Mouse (Mus musculus) gastrocnemius, postnatal 14 days (tissue): ENCODE measurements around the gene Magi2. TPM values are rescaled to one million over a fixed set of nuclear protein-coding genes. Genes with fewer than 3 reads are reported as not detected.

Source experiments
- DNase-seq: peaks from one replicate; pipeline ENCODE4 v3.0.0; 2021; ENCODE audit warnings: mixed read lengths
- intact Hi-C: fragments of 180-260 bp; cut with DNase I; formaldehyde crosslinking; loops from one replicate; pipeline ENCODE4 v1.15.1; 2025; ENCODE audit warnings: low total_unique reads
- total RNA-seq, 2 experiments: library from RNA; stranded (reverse); gene quantifications; 2 replicates each; pipeline ENCODE4 v1.2.3; 2021

Gene Magi2
- total RNA-seq, 2 experiments from 2014 or later: 2.1 to 3.6 TPM

GRCm38 (mm10) chr5:20607503-20607902, 1380.7 kb downstream of the Magi2 start:
- DNase-seq: no peak
- intact Hi-C loops: no loop called here

DNA sequence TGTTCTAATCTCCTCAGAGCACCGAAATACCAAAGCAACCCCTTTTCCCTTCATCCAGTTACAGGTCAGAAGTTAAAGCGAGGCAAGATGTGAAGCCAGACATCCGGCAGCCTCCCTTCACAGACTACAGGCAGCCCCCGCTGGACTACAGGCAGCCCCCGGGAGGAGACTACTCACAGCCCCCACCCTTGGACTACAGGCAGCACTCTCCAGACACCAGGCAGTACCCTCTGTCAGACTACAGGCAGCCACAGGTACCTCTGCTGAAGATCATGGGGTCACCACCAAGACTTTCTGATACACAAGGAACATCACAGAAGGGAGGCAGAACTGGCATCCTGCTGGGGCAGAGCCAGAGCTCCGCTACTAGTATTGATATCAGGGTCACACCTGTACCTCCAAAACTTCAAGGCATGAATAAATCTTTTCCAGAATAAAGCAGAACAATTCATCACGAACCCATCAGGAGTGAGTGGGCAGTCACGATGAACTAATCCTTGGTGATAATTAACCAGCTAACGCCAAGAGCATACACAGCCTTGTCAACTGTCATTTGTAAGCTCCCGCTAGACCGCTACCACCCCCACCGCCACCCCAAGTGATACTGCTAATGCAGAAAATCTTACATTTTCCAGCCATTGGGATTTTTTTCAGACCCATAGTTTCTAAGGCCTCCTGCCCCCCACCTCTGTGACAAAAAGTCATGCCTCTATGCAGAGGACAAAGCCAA, 1382.5 kb downstream of the Magi2 start:
- intact Hi-C loops: no loop called here
- no peak for DNase-seq

- intact Hi-C loops: no loop called here
- no peak for DNase-seq
These were observed 1383.8 kb downstream of the Magi2 start for GRCm38 (mm10) chr5:20610640-20611039.

DNA sequence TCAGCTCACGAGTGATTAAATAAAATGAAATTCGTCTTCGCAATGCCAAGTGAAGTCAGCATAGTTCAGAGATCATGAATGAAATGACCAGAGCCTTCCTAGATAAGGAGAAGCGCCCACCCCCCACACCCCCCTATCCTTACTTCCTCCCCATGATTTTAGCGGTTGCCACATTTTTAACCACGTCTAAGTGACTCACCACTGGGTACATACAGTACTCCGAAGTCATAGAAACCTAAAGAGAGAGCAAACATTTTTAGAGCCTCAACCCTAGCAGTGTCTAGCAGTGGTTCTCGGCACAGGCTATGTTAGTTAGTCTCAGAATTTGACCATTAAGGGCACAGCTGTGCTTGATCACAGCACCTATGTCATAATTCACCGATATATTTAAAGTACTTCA, 1385.8 kb downstream of the Magi2 start:
- no peak for DNase-seq
- intact Hi-C loops: no loop called here

DNA sequence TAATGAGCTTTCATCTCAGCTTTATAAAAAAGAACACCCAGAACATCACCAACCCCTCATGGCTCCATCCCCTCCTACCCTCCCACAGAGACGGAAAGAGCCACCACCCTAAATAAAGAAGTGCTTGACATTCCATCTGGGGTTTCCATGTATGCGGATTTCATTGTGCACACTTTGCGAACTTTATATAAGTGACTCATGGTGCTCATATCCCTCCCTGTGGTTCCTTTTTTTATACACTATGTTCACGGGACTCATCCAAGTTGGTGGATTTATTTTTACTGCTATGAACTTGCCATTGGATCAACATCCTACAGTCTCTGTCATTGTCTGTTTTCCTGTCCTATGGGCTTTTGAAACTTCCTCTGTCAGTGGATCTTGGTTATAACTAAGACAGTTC, 1388.1 kb downstream of the Magi2 start:
- intact Hi-C loops: no loop called here
- no peak for DNase-seq

- intact Hi-C loops: no loop called here
- DNase-seq: peak; percentile 56
These were observed 1394.0 kb downstream of the Magi2 start for GRCm38 (mm10) chr5:20620596-20621511.

DNA sequence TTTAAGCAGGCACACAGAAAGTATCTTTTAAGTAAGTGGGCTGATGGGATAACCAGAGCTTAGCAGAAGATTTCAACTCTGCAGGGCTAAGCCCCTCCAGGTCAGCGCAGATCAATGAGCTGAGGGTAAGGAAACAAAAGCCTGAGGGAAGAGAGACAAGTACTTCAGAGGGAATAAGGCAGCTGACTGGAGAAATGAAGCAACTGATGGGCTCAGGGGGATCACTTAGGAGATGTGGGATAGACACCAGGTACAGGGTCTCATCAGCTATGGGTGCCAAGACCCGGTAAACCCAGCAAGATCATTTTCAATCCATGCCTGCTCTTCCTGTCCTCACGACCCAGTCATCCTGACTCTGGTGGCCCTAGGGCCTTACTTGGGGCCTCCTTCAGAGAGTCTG, 1395.6 kb downstream of the Magi2 start:
- no peak for DNase-seq
- intact Hi-C loops: no loop called here

GRCm38 (mm10) chr5:20622837-20623573, 1396.2 kb downstream of the Magi2 start:
- intact Hi-C loops: no loop called here
- DNase-seq: no peak

DNA sequence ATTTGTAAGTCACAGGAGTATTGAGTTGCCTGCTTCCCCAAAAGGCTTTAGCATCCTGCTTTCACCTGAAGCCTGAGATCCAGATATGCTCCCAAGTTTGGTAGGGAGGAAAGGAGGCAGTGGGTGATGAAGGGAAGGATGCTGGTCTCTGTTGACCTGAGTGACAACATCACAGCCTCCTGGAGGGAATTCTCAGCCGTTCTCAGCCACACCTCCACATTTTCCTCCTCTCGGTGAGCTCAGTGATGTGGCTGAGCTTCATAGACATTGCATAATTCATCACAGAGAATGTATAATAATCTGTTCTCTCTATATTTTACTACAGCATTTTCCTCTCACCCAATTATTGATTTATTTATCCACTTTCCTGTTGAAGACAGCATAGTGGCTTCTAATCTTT, 1398.3 kb downstream of the Magi2 start:
- intact Hi-C loops: no loop called here
- DNase-seq: no peak

- intact Hi-C loops: no loop called here
- no peak for DNase-seq
These were observed 1402.2 kb downstream of the Magi2 start for GRCm38 (mm10) chr5:20628954-20629601.

DNA sequence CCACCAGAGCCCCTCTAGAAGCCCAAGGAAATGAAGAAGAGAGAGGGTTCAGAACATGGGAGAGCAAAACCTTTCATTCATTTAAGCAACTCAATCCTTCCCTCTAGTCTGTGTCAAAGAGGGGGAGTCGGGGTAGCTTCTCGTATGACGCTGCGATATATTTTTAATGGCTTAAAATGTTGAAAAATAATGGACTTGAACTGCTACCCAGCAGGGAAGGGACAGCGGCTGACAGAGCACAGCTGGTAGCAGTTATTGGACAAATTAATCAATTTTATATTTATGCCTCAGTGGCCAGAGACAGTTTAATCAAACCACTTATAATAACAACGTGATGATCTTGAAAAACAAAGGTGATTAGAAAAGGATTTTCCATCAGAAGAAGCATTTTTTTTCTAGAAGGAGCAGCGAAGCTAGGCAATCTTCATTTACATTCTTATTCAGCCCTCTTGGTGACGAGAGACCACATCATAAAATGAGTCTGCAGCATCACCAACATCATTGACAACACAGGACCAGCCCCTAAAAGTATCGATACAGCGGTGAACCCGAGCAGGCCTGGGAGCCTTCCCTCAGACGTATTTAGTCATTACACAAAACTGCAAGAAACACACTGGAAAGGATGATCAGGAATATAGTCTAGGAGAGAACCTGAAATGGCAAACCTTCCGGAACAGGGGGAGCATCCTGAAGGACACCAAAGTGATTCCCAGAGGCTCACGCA, 1407.4 kb downstream of the Magi2 start:
- intact Hi-C loops: no loop called here
- no peak for DNase-seq

DNA sequence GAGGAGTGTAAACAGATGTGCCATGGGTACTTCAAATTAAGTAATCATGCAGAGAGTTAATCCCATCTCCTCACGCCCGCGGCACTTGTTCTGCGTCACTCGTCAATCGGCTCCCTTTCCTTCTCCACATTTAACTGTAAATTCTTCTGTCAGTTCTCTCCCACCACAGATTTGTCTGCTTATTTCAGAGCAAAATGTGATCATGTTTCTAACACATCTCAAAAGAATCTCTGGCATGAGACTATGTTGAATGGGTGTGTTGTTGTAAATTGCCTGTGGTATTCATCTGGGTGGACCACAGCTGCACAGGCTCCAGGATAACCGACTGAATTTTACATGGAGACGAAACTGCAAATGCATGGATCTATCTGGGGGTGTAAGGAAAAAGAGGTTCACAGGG, 1408.0 kb downstream of the Magi2 start:
- DNase-seq: no peak
- intact Hi-C loops: no loop called here

DNA sequence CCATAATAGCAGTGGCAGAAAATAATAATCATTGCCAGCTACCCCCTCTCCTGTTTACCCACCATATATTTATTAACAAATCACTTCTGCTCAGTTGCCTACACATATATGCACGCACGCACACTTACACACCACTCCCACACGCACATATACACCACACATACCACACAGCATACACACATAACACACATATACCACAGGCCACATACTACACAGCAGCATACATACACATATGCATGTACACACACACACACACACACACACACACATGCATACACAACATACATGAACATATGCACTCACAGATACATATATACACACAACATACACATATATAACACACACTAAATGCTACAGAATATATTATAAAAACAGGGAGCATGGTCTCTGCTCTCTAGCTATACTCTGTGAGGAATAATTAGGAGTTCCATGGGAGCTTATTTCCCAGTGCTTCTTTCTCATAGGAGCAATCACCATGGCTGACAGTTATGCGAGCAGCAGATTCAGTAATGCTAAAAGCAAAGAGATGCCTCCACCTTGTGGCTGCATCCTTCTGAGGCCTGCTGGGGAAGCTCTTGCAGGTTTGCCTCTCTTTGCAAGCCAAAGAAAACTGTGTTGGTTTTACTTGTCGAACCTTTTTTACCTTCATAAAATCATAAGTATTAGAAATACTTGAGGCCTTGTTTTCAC, 1410.6 kb downstream of the Magi2 start:
- intact Hi-C loops: no loop called here
- peak; percentile 12 for DNase-seq

DNA sequence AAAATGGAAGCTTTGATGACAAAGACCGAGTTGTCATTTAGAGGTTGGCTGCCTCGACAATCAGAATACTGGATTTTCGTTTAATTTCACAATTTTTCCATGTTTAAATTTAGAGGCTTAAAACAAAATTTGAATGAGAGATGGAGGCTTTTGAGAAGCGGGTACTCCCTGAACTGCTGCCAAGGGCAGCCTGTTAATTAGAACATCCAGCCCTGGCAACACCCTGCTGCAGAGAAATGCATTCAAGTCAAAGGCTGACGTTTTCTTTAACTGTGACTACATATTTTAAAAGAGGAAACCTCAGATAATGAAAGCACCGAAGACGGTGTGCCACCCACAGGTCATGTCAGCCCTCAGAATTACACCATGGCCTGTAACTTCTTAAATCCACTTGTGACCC, 1415.4 kb downstream of the Magi2 start:
- intact Hi-C loops: no loop called here
- DNase-seq: no peak

GRCm38 (mm10) chr5:20643741-20644140, 1416.9 kb downstream of the Magi2 start:
- no peak for DNase-seq
- intact Hi-C loops: no loop called here

GRCm38 (mm10) chr5:20646947-20647346, 1420.1 kb downstream of the Magi2 start:
- intact Hi-C loops: no loop called here
- DNase-seq: no peak

DNA sequence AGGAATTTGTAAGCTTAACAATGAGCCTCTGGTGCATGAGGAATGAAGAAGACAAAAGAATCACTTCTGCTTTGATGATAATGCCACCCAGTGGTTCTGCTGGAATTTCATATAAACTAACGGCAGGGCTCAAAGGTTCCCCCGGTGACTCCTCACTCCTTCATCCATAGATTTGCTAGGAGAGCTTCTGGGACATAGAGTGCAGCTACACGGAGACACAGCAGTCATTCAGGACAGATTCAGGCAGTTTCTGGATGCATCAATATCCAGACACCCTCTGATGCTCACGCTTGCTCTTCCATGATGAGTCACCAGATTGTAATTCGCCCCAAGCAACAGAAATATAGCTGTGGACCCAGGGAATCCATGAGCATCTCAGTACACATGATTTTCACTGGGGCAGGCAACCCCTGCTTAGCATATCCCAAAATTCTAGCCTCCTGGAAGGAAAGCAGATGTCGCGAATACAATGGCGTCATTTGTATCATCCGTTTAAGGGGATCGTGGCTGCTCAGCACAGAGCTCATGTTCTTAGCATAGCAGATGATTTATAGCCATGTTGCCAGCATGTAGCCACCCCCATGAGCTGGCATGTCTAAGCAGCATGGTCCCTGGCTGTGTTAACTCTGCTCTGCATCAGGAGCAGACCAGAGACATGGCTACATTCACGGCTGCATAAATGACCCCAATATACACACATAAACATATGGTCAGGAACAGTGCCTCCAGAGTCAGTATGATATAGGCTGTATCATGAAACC, 1426.8 kb downstream of the Magi2 start:
- no peak for DNase-seq
- intact Hi-C loops: no loop called here
